Mouse (Mus musculus) midbrain, postnatal 0 days (tissue): ENCODE measurements around the gene Gm20498. TPM values are rescaled to one million over a fixed set of nuclear protein-coding genes. Genes with fewer than 3 reads are reported as not detected.
"Not testable (repeated sequence)": the region's sequence is repeated elsewhere in the genome, so short reads cannot be mapped to it uniquely, and the experiment has no call there.

Experiments used
- ATAC-seq: fragments of 200-750 bp; cut with Nextera tagmentation; 2 replicates; pipeline ENCODE4 v1.8.0; 2017; ENCODE audit warnings: moderate number of reproducible peaks, mild to moderate bottlenecking, moderate TSS enrichment, moderate library complexity; ENCODE audit not compliant: low FRiP score
- DNase-seq: peaks from one replicate; pipeline ENCODE4 v3.0.0-alpha.2; 2015; ENCODE audit warnings: low spot score
- H3K27ac ChIP-seq: fragments of 300-500 bp; sonication (generic); 2 replicates; pipeline ENCODE4 v1.5.1; 2014; ENCODE audit warnings: low read depth, mild to moderate bottlenecking, low read length, mixed read lengths
- H3K27me3 ChIP-seq: fragments of 300-500 bp; sonication (generic); 2 replicates; pipeline ENCODE4 v1.6.1; 2014; ENCODE audit warnings: low read length, control low read depth, mixed read lengths; ENCODE audit not compliant: insufficient read depth
- H3K36me3 ChIP-seq: fragments of 300-500 bp; sonication (generic); 2 replicates; pipeline ENCODE4 v1.6.1; 2014; ENCODE audit warnings: low read length, control low read depth, mixed read lengths; ENCODE audit not compliant: insufficient read depth
- H3K4me1 ChIP-seq: fragments of 300-500 bp; sonication (generic); 2 replicates; pipeline ENCODE4 v1.6.1; 2014; ENCODE audit warnings: mild to moderate bottlenecking, control low read depth, antibody characterized with exemption, low read length, mixed read lengths; ENCODE audit not compliant: insufficient read depth
- H3K4me2 ChIP-seq: fragments of 300-500 bp; sonication (generic); 2 replicates; pipeline ENCODE4 v1.6.1; 2014; ENCODE audit warnings: low read depth, mild to moderate bottlenecking, low read length, mixed read lengths; ENCODE audit not compliant: poor library complexity, severe bottlenecking
- H3K4me3 ChIP-seq: fragments of 300-500 bp; sonication (generic); 2 replicates; pipeline ENCODE4 v1.5.1; 2014; ENCODE audit warnings: low read depth, mild to moderate bottlenecking, low read length, moderate library complexity
- H3K9ac ChIP-seq: fragments of 300-500 bp; sonication (generic); replicated peaks from 2 replicates; pipeline ENCODE4 v1.6.1; 2014; ENCODE audit warnings: mild to moderate bottlenecking, low read length, moderate library complexity, mixed read lengths; ENCODE audit not compliant: poor library complexity, severe bottlenecking
- H3K9me3 ChIP-seq: fragments of 300-500 bp; sonication (generic); 2 replicates; pipeline ENCODE4 v1.6.1; 2016; ENCODE audit warnings: low read length, control low read depth
- CTCF ChIP-seq: IDR thresholded peaks from 2 replicates; pipeline ENCODE4 v1.5.1; 2016; ENCODE audit warnings: antibody characterized with exemption, mild to moderate bottlenecking
- WGBS: fragments of 180-500 bp; shearing (Covaris S2); extraction: QIAGEN DNeasy Blood & Tissue Kit; methylation state at CpG from one replicate; pipeline ENCODE4 v1.1.7; 2014; 5-methylcytosine and 5-hydroxymethylcytosine counted together
- polyA plus RNA-seq: library from polyadenylated mRNA; unstranded; fragments of >200 nt; fragmentation: Nextera tagmentation; extraction: Ambion mirVana; gene quantifications from 2 replicates; pipeline ENCODE4 v1.2.1, GENCODE M21; 2015
- total RNA-seq: library from RNA; depleted of rRNA; stranded (reverse); fragments of >200 nt; gene quantifications from 2 replicates; pipeline ENCODE4 v1.2.3, GENCODE M21; 2014

The Gm20498 gene
- total and polyA plus RNA-seq, 2 experiments from 2014 or later: 11.4 to 48.0 TPM

- peak; percentile 0 for DNase-seq
- Histone ChIP-seq H3K9ac (peak overlapping the region; percentile 86), H3K36me3 (no peaks in the 10 kb centered on the region), H3K4me3 (peak overlapping the region; percentile 85), H3K27me3 (no peaks in the 10 kb centered on the region), H3K4me2 (peak overlapping the region; percentile 61), H3K27ac (peak overlapping the region; percentile 81), H3K4me1 (peaks cover 5% of the 10 kb centered on the region; the same call in 1 of the 2 replicates), H3K9me3 (no peaks in the 10 kb centered on the region)
- TF ChIP-seq CTCF: no peak
- peak; percentile 13; the same call in 1 of the 2 replicates for ATAC-seq
- 40% methylated on average over 4 of the region's 4 CpGs for WGBS
Observed at GRCm38 (mm10) chr12:81533029-81533419, 319 bp upstream of the Gm20498 start.

- H3K36me3 ChIP-seq, H3K9ac ChIP-seq, H3K27me3 ChIP-seq, ATAC-seq, H3K4me3 ChIP-seq, H3K4me2 ChIP-seq, H3K4me1 ChIP-seq, DNase-seq, H3K9me3 ChIP-seq, H3K27ac ChIP-seq: not testable (repeated sequence)
- 87% methylated on average over 5 of the region's 8 CpGs for WGBS
Observed at GRCm38 (mm10) chr12:81530587-81530986, 2.1 kb downstream of the Gm20498 start.

- ATAC-seq, DNase-seq, H3K9me3 ChIP-seq, H3K27me3 ChIP-seq, H3K27ac ChIP-seq, H3K4me2 ChIP-seq, H3K9ac ChIP-seq, H3K36me3 ChIP-seq, H3K4me3 ChIP-seq, H3K4me1 ChIP-seq: not testable (repeated sequence)
- WGBS: 95% methylated on average over 9 of the region's 9 CpGs
Observed at GRCm38 (mm10) chr12:81496906-81497305, 35.8 kb downstream of the Gm20498 start.

- H3K27me3 ChIP-seq: no peaks in the 10 kb centered on the region
- H3K4me3 ChIP-seq: no peak overlapping the region
- H3K9me3 ChIP-seq: no peaks in the 10 kb centered on the region
- H3K36me3 ChIP-seq: no peaks in the 10 kb centered on the region
- H3K4me2 ChIP-seq: no peak overlapping the region
- TF ChIP-seq CTCF: no peak
- WGBS: 96% methylated on average over 5 of the region's 5 CpGs
- no peaks in the 10 kb centered on the region for H3K4me1 ChIP-seq
- no peak overlapping the region for H3K27ac ChIP-seq
- DNase-seq (no peak), ATAC-seq (no peak)
- no peak overlapping the region for H3K9ac ChIP-seq
Observed at GRCm38 (mm10) chr12:81490491-81490890, 42.2 kb downstream of the Gm20498 start.

GRCm38 (mm10) chr12:81485311-81485710 lies 47.4 kb downstream of the Gm20498 start:
- Histone ChIP-seq H3K36me3 (no peaks in the 10 kb centered on the region), H3K9me3 (no peaks in the 10 kb centered on the region), H3K4me1 (no peaks in the 10 kb centered on the region), H3K27ac (peak overlapping the region; percentile 92), H3K27me3 (no peaks in the 10 kb centered on the region), H3K4me3 (peak overlapping the region; percentile 68), H3K4me2 (peak overlapping the region; percentile 59), H3K9ac (peak overlapping the region; percentile 83)
- no peak for ATAC-seq
- no peak for TF ChIP-seq CTCF
- WGBS: 50% methylated on average over 6 of the region's 6 CpGs
- DNase-seq: no peak

- Histone ChIP-seq H3K4me2 (peak within 1 kb of the TSS; percentile 59), H3K4me3 (peak within 1 kb of the TSS; percentile 68), H3K36me3 (no peaks in the 10 kb centered on the region), H3K27ac (peak within 1 kb of the TSS; percentile 92), H3K27me3 (no peaks in the 10 kb centered on the region), H3K9me3 (no peaks in the 10 kb centered on the region), H3K4me1 (no peaks in the 10 kb centered on the region), H3K9ac (peak within 1 kb of the TSS; percentile 83)
- under 1% methylated on average over 31 of the region's 31 CpGs for WGBS
- no peak for TF ChIP-seq CTCF
- ATAC-seq (peak; percentile 97), DNase-seq (peak; percentile 90)
Observed at GRCm38 (mm10) chr12:81484727-81485191, 47.9 kb downstream of the Gm20498 start, which contains the start of gene Cox16. Cox16 (minus strand) TSS chr12:81485127.
